Mouse (Mus musculus): ENCODE results near the gene Hoxc9.

The Hoxc9 gene

DNA sequence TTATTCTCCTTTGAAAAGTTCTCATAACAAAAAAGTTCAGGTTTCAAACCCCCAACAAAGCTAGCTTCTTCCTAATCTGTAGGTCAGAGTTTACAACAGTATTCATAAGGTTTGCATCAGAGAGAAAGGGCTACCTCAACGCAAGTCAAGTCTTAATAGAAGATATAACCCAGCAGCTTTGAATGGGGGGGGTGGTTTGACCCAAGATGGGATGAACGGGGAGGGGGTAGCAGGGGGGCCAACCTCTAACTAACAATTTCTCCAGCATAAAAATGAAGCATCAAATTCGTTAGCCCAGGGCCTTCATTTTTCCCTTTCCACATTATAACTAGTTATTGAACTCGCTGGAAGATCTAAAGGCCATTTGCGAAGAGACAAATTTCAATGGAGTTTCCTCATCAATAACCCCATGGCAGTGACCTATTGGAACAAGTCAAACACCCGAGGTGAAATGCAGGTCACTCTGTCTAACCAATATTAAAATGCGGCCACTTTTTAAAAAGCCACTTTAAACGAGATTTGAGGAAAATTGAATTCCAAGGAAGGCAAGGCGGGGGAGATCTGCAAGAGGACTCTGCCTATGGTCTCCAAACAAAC lies 52.8 kb downstream of the Hoxc9 start:
- no peak for DNase-seq

DNA sequence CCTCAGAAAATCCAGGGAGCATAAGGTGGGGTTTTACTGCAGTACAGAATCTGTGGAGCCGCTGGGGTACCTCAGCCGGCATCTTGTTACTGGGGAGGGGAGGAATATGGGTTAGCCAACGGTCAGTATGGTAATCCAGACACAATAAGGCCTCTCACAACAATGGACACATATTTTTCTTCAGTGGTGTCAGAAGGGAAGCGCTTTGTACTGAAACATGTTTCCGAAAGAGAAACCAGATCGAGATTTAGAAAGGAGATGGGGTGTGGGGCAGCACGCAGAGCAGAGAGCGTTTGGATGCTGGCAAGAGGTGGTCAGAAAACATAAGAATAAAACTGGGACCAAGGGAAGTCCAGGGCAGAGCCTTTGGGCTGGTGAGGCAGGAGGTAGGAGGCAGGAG lies 53.9 kb downstream of the Hoxc9 start:
- DNase-seq = no peak

DNA sequence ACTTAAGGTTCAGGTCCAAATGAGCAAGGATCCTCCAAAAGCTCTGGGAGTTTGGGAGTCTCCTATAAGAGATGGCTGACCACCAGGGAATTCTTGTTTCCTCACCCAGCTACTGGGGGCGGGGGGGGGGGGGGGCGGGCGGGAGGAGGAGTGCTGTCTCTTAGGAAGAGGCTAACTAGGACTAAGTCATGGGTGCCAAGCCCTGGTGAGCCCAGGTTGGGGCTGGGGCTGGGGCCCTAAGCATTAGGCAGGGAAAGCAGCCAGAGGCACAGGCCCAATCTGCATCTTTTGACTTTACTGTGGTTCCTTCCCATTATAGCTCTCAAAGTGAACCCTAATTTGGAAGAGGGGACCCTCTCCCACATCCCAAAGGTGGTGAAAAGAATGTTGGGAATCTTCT lies 55.9 kb downstream of the Hoxc9 start:
- DNase-seq = no peak

DNA sequence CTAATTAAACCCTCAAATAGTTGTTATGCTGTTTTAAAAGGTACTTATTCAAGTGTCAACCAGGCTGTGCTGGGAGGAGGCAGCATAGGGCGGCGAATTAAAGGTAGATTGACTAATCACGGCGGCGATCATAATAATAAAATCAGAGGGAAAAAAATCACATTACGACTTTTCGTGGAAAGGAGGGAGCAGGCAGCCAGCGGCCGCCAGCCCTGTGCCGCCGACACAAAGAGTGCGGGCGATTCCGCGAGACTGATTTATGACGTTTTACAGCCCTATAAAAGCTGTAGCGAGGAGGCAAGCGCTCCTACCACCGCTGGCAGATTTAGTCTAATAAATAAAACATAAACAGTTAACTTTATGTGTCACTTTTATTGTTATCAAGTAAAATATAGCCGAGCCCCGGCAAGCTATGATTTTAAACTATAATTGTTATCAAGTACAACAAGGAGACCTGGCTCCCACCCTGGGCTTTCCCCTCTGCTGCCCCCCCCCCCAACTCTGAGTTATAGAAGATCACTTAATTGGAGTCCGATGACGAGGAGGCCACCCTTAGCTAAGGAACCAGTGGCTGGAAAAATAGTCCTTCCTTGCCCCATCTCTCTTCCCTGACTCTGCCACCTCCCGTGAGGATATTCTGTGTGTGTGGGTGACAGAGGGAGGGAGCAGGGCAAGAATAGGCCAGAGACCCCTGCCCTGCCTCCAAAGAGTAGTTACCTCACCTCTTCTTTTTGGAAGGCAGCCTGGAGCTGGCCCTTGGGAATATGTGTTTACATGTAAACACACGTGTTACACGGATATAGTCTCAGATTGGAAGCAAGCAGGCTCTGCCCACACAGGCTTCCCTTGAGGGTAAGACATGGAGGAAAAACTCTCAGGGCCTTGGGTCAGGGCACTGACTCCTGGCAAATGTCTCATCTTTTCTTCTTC lies 56.7 kb downstream of the Hoxc9 start:
- DNase-seq = no peak

DNA sequence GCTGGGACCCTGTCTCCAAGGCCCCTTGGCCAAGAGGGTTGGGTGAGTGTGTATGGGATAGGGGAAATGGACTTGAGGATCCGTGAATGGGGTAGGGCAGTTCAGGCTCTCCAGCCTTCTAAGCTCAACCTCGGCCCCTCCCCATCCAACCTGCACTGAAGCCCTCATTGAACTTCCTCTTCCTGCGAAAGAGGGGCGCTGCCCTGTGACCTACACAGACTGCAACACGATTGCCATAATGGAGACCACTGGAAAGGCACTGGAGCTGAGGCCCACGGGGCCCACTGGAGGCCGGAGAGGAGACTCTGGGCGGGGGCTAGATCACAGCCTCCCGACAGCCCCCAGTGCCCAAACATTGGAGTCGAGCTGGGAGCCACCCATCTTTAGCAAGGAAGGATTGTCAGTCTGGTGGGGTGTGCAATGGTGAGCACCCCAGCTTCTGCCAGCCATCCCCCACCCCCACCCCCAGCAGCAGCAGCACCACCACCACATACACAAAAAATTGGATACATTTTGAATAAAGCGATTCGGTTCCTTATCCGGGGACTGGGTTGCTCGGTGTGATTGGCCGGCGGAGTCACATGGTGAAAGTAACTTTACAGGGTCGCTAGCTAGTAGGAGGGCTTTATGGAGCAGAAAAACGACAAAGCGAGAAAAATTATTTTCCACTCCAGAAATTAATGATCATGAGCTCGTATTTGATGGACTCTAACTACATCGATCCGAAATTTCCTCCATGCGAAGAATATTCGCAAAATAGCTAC lies 58.0 kb downstream of the Hoxc9 start:
- no peak for DNase-seq

Data from liver (tissue).